Mouse (Mus musculus) neural tube, embryonic 14.5 days (tissue): ENCODE measurements around the gene Gm8773. TPM values are rescaled to one million over a fixed set of nuclear protein-coding genes. Genes with fewer than 3 reads are reported as not detected.

Source experiments
- ATAC-seq: fragments of 200-750 bp; cut with Nextera tagmentation; 2 replicates; pipeline ENCODE4 v1.8.0; 2017; ENCODE audit warnings: low read depth, mild to moderate bottlenecking, moderate TSS enrichment, moderate library complexity
- H3K27ac ChIP-seq: fragments of 300-500 bp; sonication (generic); 2 replicates; pipeline ENCODE4 v1.5.1; 2014; ENCODE audit warnings: low read depth, mild to moderate bottlenecking, control low read depth, low read length, moderate library complexity, mixed read lengths
- H3K27me3 ChIP-seq: fragments of 300-500 bp; sonication (generic); 2 replicates; pipeline ENCODE4 v1.6.1; 2014; ENCODE audit warnings: low read length; ENCODE audit not compliant: control insufficient read depth, insufficient read depth
- H3K36me3 ChIP-seq: fragments of 300-500 bp; sonication (generic); 2 replicates; pipeline ENCODE4 v1.6.1; 2014; ENCODE audit warnings: low read length, mixed read lengths; ENCODE audit not compliant: control insufficient read depth, insufficient read depth
- H3K4me1 ChIP-seq: fragments of 300-500 bp; sonication (generic); 2 replicates; pipeline ENCODE4 v1.6.1; 2014; ENCODE audit warnings: low read length; ENCODE audit not compliant: control insufficient read depth, insufficient read depth
- H3K4me2 ChIP-seq: fragments of 300-500 bp; sonication (generic); 2 replicates; pipeline ENCODE4 v1.6.1; 2014; ENCODE audit warnings: mild to moderate bottlenecking, low read depth, low read length, control low read depth
- H3K4me3 ChIP-seq: fragments of 300-500 bp; sonication (generic); 2 replicates; pipeline ENCODE4 v1.5.1; 2014; ENCODE audit warnings: low read depth, low read length, control low read depth, mixed read lengths
- H3K9ac ChIP-seq: fragments of 300-500 bp; sonication (generic); replicated peaks from 2 replicates; pipeline ENCODE4 v1.6.1; 2014; ENCODE audit warnings: low read depth, mild to moderate bottlenecking, control low read depth, low read length, mixed read lengths
- H3K9me3 ChIP-seq: fragments of 300-500 bp; sonication (generic); 2 replicates; pipeline ENCODE4 v1.6.1; 2016; ENCODE audit warnings: low read length; ENCODE audit not compliant: control insufficient read depth
- WGBS: fragments of 180-500 bp; shearing (Covaris S2); extraction: QIAGEN DNeasy Blood & Tissue Kit; methylation state at CpG from one replicate; pipeline ENCODE4 v1.1.7; 2014; 5-methylcytosine and 5-hydroxymethylcytosine counted together
- polyA plus RNA-seq: library from polyadenylated mRNA; unstranded; fragments of >200 nt; fragmentation: Nextera tagmentation; extraction: Ambion mirVana; gene quantifications from 2 replicates; pipeline ENCODE4 v1.2.1, GENCODE M21; 2014

Gene Gm8773
- 14.1 and 14.9 TPM in 2 replicates for polyA plus RNA-seq

DNA sequence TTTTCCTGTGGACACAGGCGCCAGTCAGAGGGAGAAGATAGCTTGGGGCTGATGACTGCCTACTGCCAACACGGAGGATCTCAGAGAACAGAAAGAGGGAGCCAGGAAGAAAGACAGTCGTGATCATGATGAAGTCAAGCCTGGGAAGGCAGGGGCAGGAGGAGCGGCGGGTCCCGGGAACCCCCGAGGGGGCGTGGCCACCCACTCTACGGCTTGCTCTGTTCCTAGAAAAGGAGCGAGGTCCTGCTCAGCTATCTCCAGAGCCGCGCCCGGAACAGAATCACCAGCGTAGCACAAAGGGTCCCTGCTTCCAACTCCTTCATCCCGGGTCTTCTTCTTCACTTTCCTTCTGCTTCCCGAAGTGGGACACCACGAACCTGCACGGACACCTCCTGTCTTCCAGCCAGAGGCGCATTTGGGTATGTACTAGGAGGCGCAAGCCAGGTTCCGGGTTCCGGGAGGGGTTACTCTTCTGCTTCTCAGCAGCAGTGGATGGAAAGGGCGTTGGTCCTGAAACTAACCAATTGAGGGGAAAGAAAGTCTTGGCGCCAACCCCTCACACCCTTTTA is at the start of gene Gm8773:
Gene Gm8773 (plus strand): TSS at position 51 of the 569 bp plus-strand sequence.
- peak within 1 kb of the TSS; percentile 66 for H3K4me2 ChIP-seq
- peak; percentile 82 for ATAC-seq
- H3K4me1 ChIP-seq: no peaks in the 10 kb centered on the region
- H3K4me3 ChIP-seq: peak within 1 kb of the TSS; percentile 40
- no peak within 1 kb of the TSS for H3K27ac ChIP-seq
- H3K9ac ChIP-seq: peak within 1 kb of the TSS; percentile 43
- H3K36me3 ChIP-seq: no peaks in the 10 kb centered on the region
- 2% methylated on average over 24 of the region's 24 CpGs for WGBS
- no peaks in the 10 kb centered on the region for H3K27me3 ChIP-seq
- H3K9me3 ChIP-seq: no peaks in the 10 kb centered on the region

DNA sequence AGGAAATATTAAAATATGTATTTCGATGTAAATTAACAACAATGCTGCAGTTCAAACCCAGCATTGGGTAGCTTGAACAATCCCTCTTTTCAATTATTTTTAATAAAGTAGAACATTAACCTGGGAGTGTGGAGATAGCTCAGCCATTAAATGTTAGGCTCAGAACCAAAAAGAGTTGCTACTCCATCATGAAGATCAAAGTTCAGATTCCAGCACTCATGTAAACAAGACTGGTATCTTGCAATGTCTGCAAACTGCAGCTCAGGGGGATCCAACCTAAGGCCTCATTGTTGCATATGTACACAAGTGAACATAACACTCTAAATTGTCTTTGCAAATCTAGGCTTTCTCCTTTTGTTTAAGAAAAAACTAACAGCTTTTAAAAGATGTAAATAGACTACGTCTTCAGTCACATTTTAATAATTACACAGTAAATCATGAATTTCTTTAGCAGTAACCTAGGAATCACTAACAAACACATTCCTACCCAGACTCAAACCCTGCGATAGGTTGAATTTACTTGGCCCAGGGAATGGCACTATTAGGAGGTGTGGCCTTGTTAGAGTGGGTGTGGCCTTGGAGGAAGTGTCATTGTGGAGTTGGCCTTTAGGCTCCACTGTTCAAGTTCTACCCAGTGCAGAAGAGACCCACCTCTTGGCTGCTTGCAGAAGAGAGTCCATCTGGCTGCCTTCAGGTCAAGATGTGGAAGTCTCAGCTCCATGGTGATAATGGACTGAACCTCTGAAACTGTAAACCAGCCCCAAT is 39.8 kb upstream of the Gm8773 start:
- Histone ChIP-seq H3K27me3 (no peaks in the 10 kb centered on the region), H3K9ac (no peak overlapping the region), H3K36me3 (no peaks in the 10 kb centered on the region), H3K27ac (no peak overlapping the region), H3K9me3 (no peaks in the 10 kb centered on the region), H3K4me3 (no peak overlapping the region), H3K4me2 (no peak overlapping the region), H3K4me1 (no peaks in the 10 kb centered on the region)
- WGBS: 94% methylated on average over 3 of the region's 3 CpGs
- ATAC-seq: no peak

DNA sequence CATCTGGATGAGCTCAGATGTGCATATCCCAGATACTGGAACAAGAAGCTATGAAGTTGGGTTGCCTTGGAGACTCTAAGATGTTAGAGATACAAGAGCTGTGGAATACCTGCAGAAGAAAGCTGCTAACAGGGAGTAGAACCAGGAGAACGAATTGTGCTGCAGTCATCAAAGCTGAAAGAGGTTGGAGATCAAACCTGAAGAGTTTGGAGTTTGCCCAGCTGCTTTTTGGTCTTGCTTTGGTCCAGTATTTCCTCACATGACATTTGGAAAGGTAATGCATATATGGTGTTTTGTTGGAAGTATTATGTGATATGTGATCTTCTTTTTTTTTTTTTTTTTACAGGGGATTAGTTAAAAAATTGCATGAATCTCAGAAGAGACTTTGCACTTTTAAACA is 37.5 kb upstream of the Gm8773 start:
- no peaks in the 10 kb centered on the region for H3K9me3 ChIP-seq
- WGBS: 97% methylated on average over 1 of the region's 1 CpGs
- H3K27me3 ChIP-seq: no peaks in the 10 kb centered on the region
- no peak overlapping the region for H3K27ac ChIP-seq
- no peak for ATAC-seq
- H3K4me3 ChIP-seq: no peak overlapping the region
- 0 out of 2 replicates have a peak, but pooled peaks cover 3% of the 10 kb centered on the region for H3K36me3 ChIP-seq
- no peaks in the 10 kb centered on the region for H3K4me1 ChIP-seq
- H3K4me2 ChIP-seq: no peak overlapping the region
- H3K9ac ChIP-seq: no peak overlapping the region

DNA sequence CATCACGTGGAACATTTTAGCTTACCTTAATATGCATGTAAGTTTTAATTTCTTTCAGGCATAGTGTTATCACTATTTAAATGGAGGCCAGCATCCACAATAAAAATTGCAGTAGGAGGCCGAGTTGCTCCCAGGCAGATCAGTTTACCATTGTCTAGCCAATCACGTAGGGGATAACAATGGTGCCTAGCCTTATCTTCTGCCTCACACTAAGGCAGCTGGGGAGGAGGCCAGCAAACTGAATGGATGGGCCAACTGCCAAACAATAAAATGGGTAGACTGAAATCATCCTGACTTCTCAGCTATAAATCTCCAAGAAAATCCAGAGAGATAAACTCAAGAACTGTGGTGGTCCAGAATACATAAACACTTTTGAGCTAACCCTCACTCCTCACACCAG is 33.8 kb upstream of the Gm8773 start:
- ATAC-seq: no peak
- H3K4me1 ChIP-seq: no peaks in the 10 kb centered on the region
- no peak overlapping the region for H3K4me2 ChIP-seq
- WGBS: 71% methylated on average over 3 of the region's 3 CpGs
- H3K9ac ChIP-seq: no peak overlapping the region
- H3K27me3 ChIP-seq: no peaks in the 10 kb centered on the region
- peaks cover 14% of the 10 kb centered on the region; the same call in 1 of the 2 replicates for H3K36me3 ChIP-seq
- H3K9me3 ChIP-seq: no peaks in the 10 kb centered on the region
- no peak overlapping the region for H3K4me3 ChIP-seq
- H3K27ac ChIP-seq: no peak overlapping the region

DNA sequence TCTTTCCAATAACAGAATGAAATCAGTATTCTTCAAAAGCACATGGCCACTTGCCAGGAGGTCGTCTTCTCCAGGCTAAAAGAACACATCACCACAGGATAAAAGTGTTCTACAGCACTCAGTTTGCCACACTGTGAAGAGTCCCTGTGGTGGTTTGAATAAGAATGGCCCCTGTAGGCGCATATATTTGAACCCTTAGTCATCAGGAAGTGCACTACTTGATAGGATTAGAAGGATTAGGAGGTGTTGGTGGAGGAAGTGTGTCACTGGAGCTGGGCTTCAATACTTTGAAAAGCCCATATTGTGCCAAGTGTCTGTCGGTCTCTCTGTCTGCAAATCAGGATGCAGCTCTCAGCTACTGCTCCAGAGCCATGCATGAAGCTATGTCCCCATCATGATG is 33.2 kb upstream of the Gm8773 start:
- WGBS: 80% methylated on average over 3 of the region's 3 CpGs
- no peaks in the 10 kb centered on the region for H3K4me1 ChIP-seq
- H3K4me2 ChIP-seq: no peak overlapping the region
- no peaks in the 10 kb centered on the region for H3K27me3 ChIP-seq
- H3K9ac ChIP-seq: no peak overlapping the region
- no peak for ATAC-seq
- H3K9me3 ChIP-seq: no peaks in the 10 kb centered on the region
- H3K36me3 ChIP-seq: peaks cover 14% of the 10 kb centered on the region; the same call in 1 of the 2 replicates
- no peak overlapping the region for H3K27ac ChIP-seq
- no peak overlapping the region for H3K4me3 ChIP-seq

DNA sequence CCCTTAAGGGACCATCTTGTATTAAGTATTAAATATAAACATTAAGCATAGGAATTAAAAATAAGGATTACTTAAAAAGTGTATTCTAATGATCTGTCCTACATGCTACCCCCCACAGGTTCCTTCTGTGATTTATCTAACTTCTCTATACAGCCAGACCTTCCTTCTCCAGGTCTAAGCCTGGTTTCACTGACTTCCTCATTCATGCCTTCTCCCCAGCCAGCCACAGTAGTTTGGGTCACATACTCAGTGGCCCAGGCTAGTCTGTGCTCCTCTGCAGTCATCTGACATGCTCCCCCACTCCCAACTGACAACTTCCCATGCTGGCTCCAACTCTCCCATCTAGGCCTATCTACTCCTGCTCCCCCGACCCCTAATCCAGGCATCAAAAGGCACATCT is 22.5 kb upstream of the Gm8773 start:
- 89% methylated on average over 1 of the region's 1 CpGs for WGBS
- ATAC-seq: no peak

DNA sequence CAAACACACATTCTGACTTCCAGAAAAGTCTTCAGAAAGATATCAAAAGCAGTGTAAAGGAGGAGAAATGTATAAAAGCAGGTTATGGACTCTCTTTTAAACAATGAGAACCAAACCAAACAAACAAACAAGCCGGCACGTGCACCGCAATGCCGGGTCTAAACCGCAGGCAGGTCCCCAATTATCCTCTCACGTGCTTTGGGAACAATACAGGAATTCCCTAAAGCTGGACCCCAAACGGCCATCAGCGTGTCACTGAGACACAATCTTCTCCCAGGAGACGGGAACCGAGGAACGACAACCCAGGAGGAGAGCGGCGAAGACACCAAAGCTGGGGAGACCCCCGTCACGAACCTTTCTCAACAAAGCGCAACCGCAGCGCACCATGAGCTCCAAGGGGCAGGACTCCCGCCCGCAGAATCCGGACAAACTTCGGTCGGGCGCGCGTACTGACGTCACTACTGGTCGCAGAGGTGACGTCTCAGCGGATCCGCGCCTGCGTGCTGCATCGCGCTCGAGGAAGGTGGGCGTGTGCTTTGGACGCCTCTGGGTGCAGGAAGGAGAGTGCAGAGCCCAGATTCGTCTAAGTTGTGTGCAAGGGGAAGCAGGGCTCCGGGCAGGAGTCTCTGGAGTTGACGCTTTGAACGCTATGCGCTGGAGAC is 14.4 kb upstream of the Gm8773 start, which contains the start of gene Gtpbp10:
Gene Gtpbp10 (minus strand): TSS at position 460 of the 662 bp plus-strand sequence.
- under 1% methylated on average over 43 of the region's 43 CpGs for WGBS
- peak within 1 kb of the TSS; percentile 70 for H3K4me2 ChIP-seq
- H3K27ac ChIP-seq: peak within 1 kb of the TSS; percentile 65
- ATAC-seq: peak; percentile 100
- peaks cover 4% of the 10 kb centered on the region; the same call in 1 of the 2 replicates for H3K4me1 ChIP-seq
- no peaks in the 10 kb centered on the region for H3K9me3 ChIP-seq
- H3K36me3 ChIP-seq: peaks cover 2% of the 10 kb centered on the region; the same call in 1 of the 2 replicates
- H3K27me3 ChIP-seq: no peaks in the 10 kb centered on the region
- H3K4me3 ChIP-seq: peak within 1 kb of the TSS; percentile 53
- H3K9ac ChIP-seq: peak within 1 kb of the TSS; percentile 52

More for the DNA sequence above, 22.5 kb upstream of the Gm8773 start:
- Histone ChIP-seq H3K27me3 (no peaks in the 10 kb centered on the region), H3K4me1 (no peaks in the 10 kb centered on the region), H3K9ac (no peak overlapping the region), H3K27ac (no peak overlapping the region), H3K4me2 (no peak overlapping the region), H3K36me3 (peaks cover 9% of the 10 kb centered on the region; the same call in 1 of the 2 replicates), H3K4me3 (no peak overlapping the region), H3K9me3 (no peaks in the 10 kb centered on the region)

DNA sequence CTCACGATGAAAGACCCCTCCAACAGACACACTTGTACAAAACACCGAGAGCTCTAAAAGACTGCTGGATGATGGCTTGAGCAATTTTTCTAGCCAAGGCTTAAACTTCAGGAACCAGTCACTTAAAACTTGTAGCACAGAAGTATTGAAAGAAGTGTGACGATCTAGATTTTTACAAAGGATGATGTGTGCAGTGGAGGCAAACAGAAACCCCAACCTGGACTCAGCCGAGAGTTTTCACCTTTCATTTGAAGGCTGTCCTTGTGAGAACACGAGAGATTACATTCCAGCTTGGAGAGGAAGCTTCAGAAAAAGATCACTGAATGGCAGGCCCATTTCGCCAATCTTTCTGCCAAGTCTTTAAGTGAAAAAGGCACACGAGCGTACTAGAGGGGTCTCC is 13.8 kb upstream of the Gm8773 start:
- H3K4me3 ChIP-seq: peak overlapping the region; percentile 53
- no peaks in the 10 kb centered on the region for H3K36me3 ChIP-seq
- peak overlapping the region; percentile 70 for H3K4me2 ChIP-seq
- H3K9me3 ChIP-seq: no peaks in the 10 kb centered on the region
- WGBS: 40% methylated on average over 8 of the region's 8 CpGs
- H3K27ac ChIP-seq: peak overlapping the region; percentile 65; the same call in 1 of the 2 replicates
- no peaks in the 10 kb centered on the region for H3K27me3 ChIP-seq
- peak overlapping the region; percentile 52 for H3K9ac ChIP-seq
- peaks cover 4% of the 10 kb centered on the region; the same call in 1 of the 2 replicates for H3K4me1 ChIP-seq
- ATAC-seq: peak; percentile 29; the same call in 1 of the 2 replicates
